Mouse (Mus musculus) monocyte, adult 59 days (primary cell): ENCODE data around the gene Gm20547. TPM values are rescaled to one million over a fixed set of nuclear protein-coding genes. Genes with fewer than 3 reads are reported as not detected.

Experiments
- total RNA-seq, 2 experiments: library from RNA; stranded (reverse); gene quantifications; one replicate each; pipeline ENCODE4 v1.2.4; 2023

Gm20547 gene
- not detected for total RNA-seq

GRCm38 (mm10) chr17:34881683-34882310 lies at the start of gene Gm20547:
TSS of gene Gm20547 (minus strand) at chr17:34882042.

DNA sequence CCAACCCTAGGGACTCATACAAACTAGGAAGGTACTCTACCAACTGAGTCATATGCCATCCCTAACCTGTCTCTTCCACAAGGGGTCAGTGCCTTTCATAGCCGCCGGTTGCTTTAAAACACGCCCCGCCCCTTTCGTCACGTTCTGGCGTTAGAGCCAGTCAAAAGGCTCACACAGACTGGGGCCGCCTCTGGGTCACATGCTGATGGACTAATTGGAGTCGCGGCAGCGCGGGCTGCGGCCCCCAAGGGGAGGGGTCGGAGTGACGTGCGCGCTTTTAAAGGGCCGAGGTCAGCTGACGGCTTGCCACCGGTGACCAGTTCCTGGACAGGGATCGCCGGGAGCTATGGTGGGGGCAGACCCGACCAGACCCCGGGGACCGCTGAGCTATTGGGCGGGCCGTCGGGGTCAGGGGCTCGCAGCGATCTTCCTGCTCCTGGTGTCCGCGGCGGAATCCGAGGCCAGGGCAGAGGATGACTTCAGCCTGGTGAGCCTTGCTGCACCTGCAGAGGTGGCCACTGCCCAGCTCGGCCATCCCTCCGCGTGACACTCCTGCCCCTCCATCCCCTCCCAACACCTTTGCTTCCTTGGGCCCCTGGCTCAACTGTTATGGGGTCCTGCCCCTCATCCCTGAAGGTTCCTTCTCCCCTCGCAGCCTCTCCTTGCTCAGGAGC lies 49.4 kb upstream of the Gm20547 start, which contains the start of gene Neu1:
Neu1 (plus strand) TSS at position 193 of the 674 bp plus-strand sequence.

DNA sequence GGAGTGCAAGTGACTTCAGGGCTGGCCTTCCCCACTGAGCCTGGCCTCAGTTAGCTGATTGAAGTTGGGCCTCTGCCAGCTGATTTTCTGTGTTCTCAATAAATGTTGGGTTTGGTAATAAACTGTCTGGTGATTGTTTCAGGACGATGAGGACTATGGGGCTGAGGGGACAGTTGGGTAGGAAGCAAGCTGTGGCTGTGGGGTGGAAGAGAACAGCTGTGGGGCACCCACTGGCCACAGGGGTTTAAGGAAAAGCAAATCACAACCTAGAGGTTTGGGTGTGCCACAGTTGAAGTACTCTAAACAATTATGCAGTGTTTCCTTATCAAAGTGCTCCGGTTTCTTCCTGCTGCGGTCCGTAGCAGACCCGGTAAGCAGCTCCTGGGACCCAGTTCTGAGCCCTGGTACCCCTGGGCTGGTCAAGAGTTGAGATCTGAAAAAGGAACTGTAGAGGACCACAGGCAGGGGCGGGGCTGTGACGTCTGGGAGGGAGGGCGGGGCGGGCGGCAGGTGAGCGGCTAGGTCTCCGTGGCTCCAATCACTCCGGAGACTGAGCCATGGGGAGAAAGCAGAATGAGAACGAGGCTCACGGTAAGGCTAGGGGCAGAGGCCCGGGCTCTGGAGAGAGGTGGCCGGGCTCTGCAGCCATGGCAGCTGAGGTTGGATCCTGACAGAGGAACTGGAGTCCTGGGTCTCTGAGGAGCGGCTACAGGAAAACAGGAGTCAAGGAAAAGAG lies 32.3 kb upstream of the Gm20547 start, which contains the start of gene Slc44a4:
Slc44a4 (plus strand) TSS at position 537 of the 736 bp plus-strand sequence.

DNA sequence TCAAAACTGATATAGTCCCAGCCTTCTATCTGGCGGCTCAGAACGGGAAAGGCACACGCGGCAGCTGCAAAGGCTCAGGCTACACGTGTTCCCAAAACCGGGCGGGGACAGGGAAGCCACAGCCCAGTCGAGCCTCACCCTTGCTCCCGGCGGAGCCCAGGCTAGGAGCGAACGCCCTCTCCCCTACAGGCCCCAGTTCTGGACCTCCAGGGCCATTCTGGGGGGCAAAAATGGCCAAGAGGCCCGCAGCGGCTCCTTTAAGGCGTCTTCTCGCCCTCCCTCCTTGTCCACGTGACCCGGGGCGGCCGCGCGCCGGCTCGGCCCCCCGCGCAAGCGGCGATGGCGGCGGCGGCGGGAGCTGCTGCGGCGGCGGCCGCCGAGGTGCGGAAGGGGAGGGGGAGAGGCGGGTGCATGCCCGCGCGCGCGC lies 16.3 kb upstream of the Gm20547 start, which contains the start of the genes C2 and Ehmt2:
C2 (minus strand) TSS at position 106 of the 427 bp plus-strand sequence.
Ehmt2 (plus strand) TSS at position 310 of the 427 bp plus-strand sequence.

GRCm38 (mm10) chr17:34879336-34879879 lies 2.4 kb downstream of the Gm20547 start, which contains the start of gene Zbtb12:
TSS of gene Zbtb12 (plus strand) at chr17:34879483.

DNA sequence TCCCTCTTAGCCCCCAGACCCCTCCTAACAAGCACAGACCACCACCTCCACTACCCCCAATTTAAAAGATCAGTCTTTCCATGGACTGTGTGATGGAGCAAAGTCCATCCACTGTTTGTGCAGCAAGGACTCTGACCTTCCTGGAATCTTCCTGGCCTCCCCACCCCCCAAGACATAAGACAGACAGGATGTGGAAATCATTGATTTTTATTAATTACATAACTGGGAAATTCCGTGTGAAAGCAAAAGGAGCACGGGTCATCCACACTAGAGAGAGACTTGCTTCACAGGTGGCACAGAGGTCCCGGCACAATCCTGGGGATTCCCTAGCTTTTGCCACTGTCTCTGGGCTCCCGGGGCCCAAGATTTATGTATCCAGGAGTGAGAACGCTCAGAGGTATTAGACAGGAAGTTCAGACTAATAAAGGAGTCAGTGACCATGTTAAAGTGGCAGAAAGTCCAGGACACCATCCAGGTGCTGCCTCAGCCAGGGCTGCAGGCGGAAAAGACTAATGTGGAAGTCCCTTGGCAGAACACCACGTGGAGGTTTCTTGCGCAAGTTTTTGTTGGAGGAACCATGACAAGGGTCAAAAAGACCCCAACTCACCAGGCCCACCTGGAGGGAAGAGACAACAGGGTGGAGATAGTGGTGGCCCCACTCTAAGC lies 19.3 kb downstream of the Gm20547 start, which contains the start of gene Cfb:
Cfb (minus strand) TSS at position 103 of the 666 bp plus-strand sequence.

DNA sequence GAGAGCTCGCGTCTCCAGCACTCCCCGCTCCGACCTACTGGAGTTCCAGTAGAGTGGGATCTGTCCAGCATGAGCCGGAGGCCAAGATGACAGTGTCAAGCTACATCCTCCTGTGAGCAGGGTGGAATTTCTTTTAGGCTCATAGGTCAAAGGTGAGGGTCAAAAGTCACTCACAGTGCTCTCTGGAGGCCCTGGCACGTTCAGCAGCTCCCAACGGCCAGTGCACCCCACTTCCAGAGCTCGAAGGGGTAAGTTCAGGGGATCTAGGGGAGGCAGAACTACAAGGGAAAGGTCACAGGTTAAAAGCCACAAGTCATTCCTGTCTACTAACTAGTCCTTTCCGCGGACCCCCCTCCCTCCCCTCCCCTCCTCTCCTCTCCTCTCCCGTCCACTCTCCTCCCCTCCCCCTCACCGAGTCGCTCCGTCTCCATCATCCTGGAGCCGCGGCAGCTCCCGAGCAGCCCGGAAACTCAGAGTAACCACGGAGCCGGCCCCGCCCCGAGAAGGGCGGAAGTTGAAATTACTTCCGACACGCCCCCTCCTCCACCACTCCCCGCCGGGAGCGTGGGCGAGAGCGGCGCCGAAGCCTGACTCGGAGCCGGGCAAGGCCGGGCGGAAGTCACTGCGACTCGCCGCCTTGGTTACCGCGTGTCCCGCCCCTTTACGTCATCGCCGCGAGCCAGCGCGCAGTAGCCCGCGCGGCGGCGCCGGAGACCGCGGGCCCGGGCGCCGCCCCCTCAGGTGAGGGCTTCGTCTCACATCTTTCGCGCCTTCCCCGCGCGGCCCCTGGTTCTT lies 31.9 kb downstream of the Gm20547 start, which contains the start of the genes Skiv2l and Nelfe:
Skiv2l (minus strand) TSS at position 489 of the 795 bp plus-strand sequence.
Nelfe (plus strand) TSS at position 670 of the 795 bp plus-strand sequence.

GRCm38 (mm10) chr17:34836856-34837221 lies 45.0 kb downstream of the Gm20547 start, which contains the start of the genes Stk19 and Dxo:
TSS of gene Stk19 (minus strand) at chr17:34836945.
TSS of gene Dxo (plus strand) at chr17:34837019.

Other genes starting within 250 kb of the Gm20547 start
- gene Fkbpl, start 237.3 kb downstream of the Gm20547 start, total RNA-seq, result 1 to 10 TPM; 7.5 to 9.4 TPM
- gene Atf6b, start 234.9 kb downstream of the Gm20547 start, total RNA-seq, result 100 to 1,000 TPM in 1 of 2 experiments, 10 to 100 TPM in 1; 99.5 to 108 TPM
- gene Tnxb, start 211.5 kb downstream of the Gm20547 start, total RNA-seq, result under 1 TPM; 0.24 to 0.37 TPM
- gene C4b, start 138.2 kb downstream of the Gm20547 start, total RNA-seq, result 10 to 100 TPM in 1 of 2 experiments, 1 to 10 TPM in 1; 5.0 to 25.9 TPM
- gene Cyp21a1, start 77.5 kb downstream of the Gm20547 start, total RNA-seq, result not detected
- 10 to 100 TPM; 64.1 to 71.7 TPM for gene Stk19, start 45.1 kb downstream of the Gm20547 start, total RNA-seq
- gene Dxo, start 45.0 kb downstream of the Gm20547 start, total RNA-seq, result 10 to 100 TPM; 48.5 to 48.9 TPM
- gene Skiv2l, start 31.8 kb downstream of the Gm20547 start, total RNA-seq, result 10 to 100 TPM; 83.5 to 92.5 TPM
- gene Nelfe, start 31.7 kb downstream of the Gm20547 start, total RNA-seq, result 10 to 100 TPM; 21.6 to 31.4 TPM
- 10 to 100 TPM; 10.9 to 15.3 TPM for gene Cfb, start 19.5 kb downstream of the Gm20547 start, total RNA-seq
- 1 to 10 TPM; 3.3 to 3.8 TPM for gene Zbtb12, start 2.6 kb downstream of the Gm20547 start, total RNA-seq
- gene C2, start 16.2 kb upstream of the Gm20547 start, total RNA-seq, result 10 to 100 TPM; 16.6 to 17.2 TPM
- gene Ehmt2, start 16.4 kb upstream of the Gm20547 start, total RNA-seq, result 100 to 1,000 TPM; 134 to 139 TPM
- gene Slc44a4, start 32.4 kb upstream of the Gm20547 start, total RNA-seq, result not detected
- gene Neu1, start 49.2 kb upstream of the Gm20547 start, total RNA-seq, result 10 to 100 TPM; 58.9 to 60.2 TPM
- gene Hspa1b, start 77.2 kb upstream of the Gm20547 start, total RNA-seq, result 100 to 1,000 TPM; 240 to 289 TPM
- not detected for gene Gm20481, start 87.9 kb upstream of the Gm20547 start, total RNA-seq
- 100 to 1,000 TPM; 322 to 373 TPM for gene Hspa1a, start 90.1 kb upstream of the Gm20547 start, total RNA-seq
- under 1 TPM; 0.55 to 0.76 TPM for gene Hspa1l, start 90.7 kb upstream of the Gm20547 start, total RNA-seq
- gene Lsm2, start 99.8 kb upstream of the Gm20547 start, total RNA-seq, result 10 to 100 TPM; 18.6 to 21.1 TPM
- gene Vars, start 118.9 kb upstream of the Gm20547 start, total RNA-seq, result 10 to 100 TPM; 89.4 to 93.9 TPM
- gene Vwa7, start 134.5 kb upstream of the Gm20547 start, total RNA-seq, result under 1 TPM in 1 of 2 experiments, not detected in 1; 0.16 TPM
- gene Sapcd1, start 146.0 kb upstream of the Gm20547 start, total RNA-seq, result not detected
- 1 to 10 TPM; 1.0 to 2.2 TPM for gene Msh5, start 164.7 kb upstream of the Gm20547 start, total RNA-seq
- gene Clic1, start 167.9 kb upstream of the Gm20547 start, total RNA-seq, result 100 to 1,000 TPM; 258 to 267 TPM
- gene Ddah2, start 177.0 kb upstream of the Gm20547 start, total RNA-seq, result 1 to 10 TPM; 1.2 to 1.7 TPM
- not detected for gene Ly6g6c, start 183.3 kb upstream of the Gm20547 start, total RNA-seq
- gene Mpig6b, start 184.1 kb upstream of the Gm20547 start, total RNA-seq, result not detected
- gene Ly6g6e, start 194.9 kb upstream of the Gm20547 start, total RNA-seq, result not detected
- not detected for gene Ly6g6d, start 196.0 kb upstream of the Gm20547 start, total RNA-seq
- not detected for gene Ly6g6f, start 203.6 kb upstream of the Gm20547 start, total RNA-seq
- gene Abhd16a, start 207.2 kb upstream of the Gm20547 start, total RNA-seq, result 10 to 100 TPM; 58.8 to 60.6 TPM
- not detected for gene Ly6g5c, start 226.2 kb upstream of the Gm20547 start, total RNA-seq
- under 1 TPM; 0.42 to 0.61 TPM for gene Ly6g5b, start 233.4 kb upstream of the Gm20547 start, total RNA-seq
- gene Gpank1, start 239.4 kb upstream of the Gm20547 start, total RNA-seq, result 10 to 100 TPM; 22.2 to 30.3 TPM
- 100 to 1,000 TPM; 133 to 155 TPM for gene Csnk2b, start 240.0 kb upstream of the Gm20547 start, total RNA-seq
- gene D17H6S53E, start 244.3 kb upstream of the Gm20547 start, total RNA-seq, result 10 to 100 TPM; 15.5 to 25.3 TPM